Mouse (Mus musculus) hindbrain, embryonic 13.5 days (tissue): ENCODE data around the gene Lcn5. TPM values are rescaled to one million over a fixed set of nuclear protein-coding genes. Genes with fewer than 3 reads are reported as not detected.

ENCODE experiments used
- ATAC-seq: fragments of 200-750 bp; cut with Nextera tagmentation; 2 replicates; pipeline ENCODE4 v1.8.0; 2017; ENCODE audit warnings: moderate TSS enrichment; ENCODE audit not compliant: low FRiP score
- H3K27ac ChIP-seq: fragments of 300-500 bp; sonication (generic); 2 replicates; pipeline ENCODE4 v1.5.1; 2015; ENCODE audit warnings: inconsistent platforms, mild to moderate bottlenecking, moderate library complexity
- H3K27me3 ChIP-seq: fragments of 300-500 bp; sonication (generic); 2 replicates; pipeline ENCODE4 v1.6.1; 2015; ENCODE audit warnings: mild to moderate bottlenecking, inconsistent platforms
- H3K36me3 ChIP-seq: fragments of 300-500 bp; sonication (generic); 2 replicates; pipeline ENCODE4 v1.6.1; 2015; ENCODE audit warnings: mild to moderate bottlenecking, inconsistent platforms
- H3K4me1 ChIP-seq: fragments of 300-500 bp; sonication (generic); replicated peaks from 2 replicates; pipeline ENCODE4 v1.6.1; 2015; ENCODE audit warnings: inconsistent platforms
- H3K4me2 ChIP-seq: fragments of 300-500 bp; sonication (generic); 2 replicates; pipeline ENCODE4 v1.6.1; 2015; ENCODE audit warnings: inconsistent platforms, mild to moderate bottlenecking, moderate library complexity
- H3K4me3 ChIP-seq: fragments of 300-500 bp; sonication (generic); 2 replicates; pipeline ENCODE4 v1.5.1; 2015; ENCODE audit warnings: mild to moderate bottlenecking, inconsistent platforms
- H3K9ac ChIP-seq: fragments of 300-500 bp; sonication (generic); 2 replicates; pipeline ENCODE4 v1.6.1; 2015; ENCODE audit warnings: mild to moderate bottlenecking, inconsistent platforms
- H3K9me3 ChIP-seq: fragments of 300-500 bp; sonication (generic); 2 replicates; pipeline ENCODE4 v1.6.1; 2016; ENCODE audit warnings: inconsistent platforms
- WGBS: fragments of 180-500 bp; shearing (Covaris S2); methylation state at CpG from one replicate; pipeline ENCODE4 v1.1.7; 2015; 5-methylcytosine and 5-hydroxymethylcytosine counted together
- polyA plus RNA-seq: library from polyadenylated mRNA; unstranded; fragments of >200 nt; fragmentation: Nextera tagmentation; extraction: Ambion mirVana; gene quantifications from 2 replicates; pipeline ENCODE4 v1.2.1, GENCODE M21; 2015

Gene Lcn5
- polyA plus RNA-seq, 1 experiment from 2014 or later, result not detected

DNA sequence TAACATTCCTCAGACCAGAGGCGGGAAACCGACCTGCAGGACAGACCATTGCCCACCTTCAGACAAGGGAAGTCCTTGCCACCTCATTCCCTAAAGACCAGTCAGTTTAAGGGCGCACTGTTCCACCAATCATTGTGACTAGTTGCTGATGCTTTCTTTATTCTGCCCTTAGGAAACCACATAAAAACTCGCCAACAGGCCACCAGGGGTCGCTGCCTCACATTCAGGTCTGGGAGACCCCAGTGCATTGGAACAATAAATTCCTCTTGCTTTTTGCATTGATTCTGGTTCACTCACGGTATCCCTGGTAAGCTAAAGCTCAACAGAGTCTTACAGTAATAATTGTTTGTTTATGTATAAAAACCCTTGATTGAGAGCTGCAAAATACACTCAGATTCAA, 17.9 kb upstream of the Lcn5 start:
- Histone ChIP-seq H3K36me3 (no peaks in the 10 kb centered on the region), H3K9ac (no peak overlapping the region), H3K27ac (no peak overlapping the region), H3K4me3 (no peak overlapping the region), H3K27me3 (no peaks in the 10 kb centered on the region), H3K4me1 (no peaks in the 10 kb centered on the region), H3K4me2 (no peak overlapping the region), H3K9me3 (no peaks in the 10 kb centered on the region)
- WGBS, result 24% methylated on average over 6 of the region's 6 CpGs
- ATAC-seq, result no peak

DNA sequence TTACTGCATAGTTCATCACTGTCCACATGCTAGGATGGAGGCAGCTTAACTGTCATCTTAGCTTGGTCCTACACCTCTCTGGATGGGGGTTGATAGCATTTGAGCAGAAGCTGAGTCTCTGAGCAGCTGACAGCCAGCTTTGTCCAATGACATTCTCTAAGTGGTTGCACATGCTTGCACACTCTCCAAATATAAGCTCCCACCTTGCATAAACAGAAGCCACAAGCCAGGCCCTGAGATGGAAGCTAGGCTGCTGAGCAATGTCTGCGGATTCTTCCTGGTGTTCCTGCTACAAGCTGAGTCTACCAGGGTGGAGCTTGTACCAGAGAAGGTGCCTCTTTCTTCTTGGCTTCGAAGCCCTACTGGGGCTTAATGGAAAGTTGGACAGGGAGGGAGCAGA, 4.8 kb upstream of the Lcn5 start, which contains the start of gene Lcn8:
Lcn8 (plus strand) TSS at position 219 of the 400 bp plus-strand sequence.
- no peak for ATAC-seq
- no peaks in the 10 kb centered on the region for H3K9me3 ChIP-seq
- H3K27ac ChIP-seq, result no peak within 1 kb of the TSS
- no peak within 1 kb of the TSS for H3K4me3 ChIP-seq
- H3K9ac ChIP-seq, result no peak within 1 kb of the TSS
- WGBS, result 77% methylated on average over 2 of the region's 2 CpGs
- no peaks in the 10 kb centered on the region for H3K36me3 ChIP-seq
- no peaks in the 10 kb centered on the region for H3K4me1 ChIP-seq
- peaks cover 10% of the 10 kb centered on the region; the same call in 1 of the 2 replicates for H3K27me3 ChIP-seq
- H3K4me2 ChIP-seq, result no peak within 1 kb of the TSS

- Histone ChIP-seq H3K27ac (no peak overlapping the region), H3K4me1 (no peaks in the 10 kb centered on the region), H3K9me3 (no peaks in the 10 kb centered on the region), H3K36me3 (no peaks in the 10 kb centered on the region), H3K9ac (no peak overlapping the region), H3K4me3 (no peak overlapping the region), H3K27me3 (peaks cover 10% of the 10 kb centered on the region; the same call in 1 of the 2 replicates), H3K4me2 (no peak overlapping the region)
- ATAC-seq, result no peak
- 64% methylated on average over 1 of the region's 1 CpGs for WGBS
Measured at GRCm38 (mm10) chr2:25654502-25654901, 3.2 kb upstream of the Lcn5 start.

DNA sequence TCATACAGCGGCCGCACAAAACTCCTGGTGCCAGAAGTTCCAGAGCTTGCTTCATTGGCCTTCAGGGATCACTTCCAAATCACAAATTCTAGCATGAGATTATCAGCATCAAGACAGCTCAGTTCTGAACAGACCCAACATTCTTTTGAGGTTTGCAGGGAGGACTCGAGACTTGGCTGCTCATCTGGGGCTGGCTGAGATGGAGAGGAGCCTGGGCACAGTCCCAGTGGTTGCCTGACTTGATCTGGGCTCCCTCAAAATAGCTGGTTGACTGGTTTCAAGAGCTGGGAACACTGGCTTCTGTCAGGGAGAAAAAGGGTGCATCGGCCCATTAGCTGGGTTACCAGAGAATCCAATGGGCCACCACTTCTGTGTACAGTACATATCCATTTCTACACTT, 1.1 kb upstream of the Lcn5 start:
- Histone ChIP-seq H3K9ac (no peak overlapping the region), H3K9me3 (no peaks in the 10 kb centered on the region), H3K27ac (no peak overlapping the region), H3K4me1 (no peaks in the 10 kb centered on the region), H3K4me3 (no peak overlapping the region), H3K27me3 (peaks cover 7% of the 10 kb centered on the region; the same call in 1 of the 2 replicates), H3K4me2 (no peak overlapping the region), H3K36me3 (no peaks in the 10 kb centered on the region)
- 89% methylated on average over 4 of the region's 4 CpGs for WGBS
- no peak for ATAC-seq

- no peak overlapping the region for H3K4me2 ChIP-seq
- H3K4me1 ChIP-seq, result no peaks in the 10 kb centered on the region
- no peaks in the 10 kb centered on the region for H3K36me3 ChIP-seq
- WGBS, result 91% methylated on average over 4 of the region's 4 CpGs
- peaks cover 7% of the 10 kb centered on the region; the same call in 1 of the 2 replicates for H3K27me3 ChIP-seq
- ATAC-seq, result no peak
- H3K9me3 ChIP-seq, result no peaks in the 10 kb centered on the region
- H3K4me3 ChIP-seq, result no peak overlapping the region
- no peak overlapping the region for H3K9ac ChIP-seq
- no peak overlapping the region for H3K27ac ChIP-seq
Measured at GRCm38 (mm10) chr2:25657246-25657645, 506 bp upstream of the Lcn5 start.

DNA sequence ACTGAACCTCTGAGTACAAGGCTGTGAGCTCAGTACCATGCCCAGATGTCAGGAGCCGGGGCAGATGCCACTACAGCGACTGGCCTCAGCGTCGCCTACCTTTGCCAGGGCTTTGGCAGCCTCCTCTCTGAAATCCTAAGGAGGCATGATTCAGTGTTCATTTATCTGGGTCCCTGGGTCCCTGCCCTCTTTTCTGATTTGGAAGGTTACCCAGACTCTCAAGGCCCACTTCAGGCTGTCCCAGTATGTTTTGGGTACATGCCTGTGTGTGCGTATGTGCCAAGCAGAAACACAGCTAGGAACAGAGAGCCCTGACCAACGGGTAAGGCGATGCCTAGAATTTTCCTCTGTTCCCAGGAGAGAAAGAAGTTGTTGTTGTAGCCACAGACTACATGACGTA, 2.5 kb downstream of the Lcn5 start:
- no peak overlapping the region for H3K27ac ChIP-seq
- no peak overlapping the region for H3K4me2 ChIP-seq
- peaks cover 2% of the 10 kb centered on the region; the same call in 1 of the 2 replicates for H3K27me3 ChIP-seq
- no peaks in the 10 kb centered on the region for H3K4me1 ChIP-seq
- 90% methylated on average over 8 of the region's 8 CpGs for WGBS
- H3K4me3 ChIP-seq, result no peak overlapping the region
- no peaks in the 10 kb centered on the region for H3K9me3 ChIP-seq
- no peak for ATAC-seq
- no peak overlapping the region for H3K9ac ChIP-seq
- H3K36me3 ChIP-seq, result no peaks in the 10 kb centered on the region

DNA sequence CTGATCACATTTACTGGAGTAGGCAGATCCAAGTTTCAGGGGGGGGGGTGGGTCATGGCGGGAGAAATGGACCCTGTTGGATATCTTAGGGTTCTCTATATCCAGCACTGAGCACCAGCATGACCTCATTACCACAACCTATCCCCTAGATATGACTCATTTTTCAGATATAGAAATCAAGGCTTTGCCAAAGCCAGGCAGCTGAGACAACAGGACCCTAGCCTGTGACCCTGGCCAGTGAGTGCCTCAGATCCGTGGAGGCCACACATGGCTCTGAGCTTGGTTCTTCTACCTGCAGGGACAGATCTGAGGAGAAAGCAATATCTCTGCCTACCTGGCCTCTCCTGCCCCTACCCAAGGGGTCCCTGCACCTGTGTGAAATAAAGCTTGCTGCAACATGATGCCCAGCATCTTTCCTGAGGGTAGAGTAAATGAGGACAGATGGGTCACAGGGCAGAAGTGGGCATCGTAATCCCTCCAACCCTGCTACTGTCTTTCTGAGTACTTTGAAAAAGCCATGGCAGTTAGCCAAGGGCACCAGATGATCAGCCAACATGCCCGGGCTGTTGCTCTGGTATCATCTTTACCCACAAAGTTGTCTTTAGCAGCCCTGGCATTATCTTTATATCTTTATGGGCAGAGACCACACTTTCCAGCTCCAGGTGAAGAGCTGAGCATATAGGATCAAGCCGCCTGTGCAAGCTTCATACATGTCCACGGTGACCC, 3.7 kb downstream of the Lcn5 start:
- WGBS, result 91% methylated on average over 6 of the region's 6 CpGs
- ATAC-seq, result no peak
- H3K27me3 ChIP-seq, result no peaks in the 10 kb centered on the region
- no peaks in the 10 kb centered on the region for H3K36me3 ChIP-seq
- H3K9me3 ChIP-seq, result no peaks in the 10 kb centered on the region
- H3K27ac ChIP-seq, result no peak overlapping the region
- H3K4me1 ChIP-seq, result no peaks in the 10 kb centered on the region
- no peak overlapping the region for H3K4me3 ChIP-seq
- no peak overlapping the region for H3K4me2 ChIP-seq
- H3K9ac ChIP-seq, result no peak overlapping the region

DNA sequence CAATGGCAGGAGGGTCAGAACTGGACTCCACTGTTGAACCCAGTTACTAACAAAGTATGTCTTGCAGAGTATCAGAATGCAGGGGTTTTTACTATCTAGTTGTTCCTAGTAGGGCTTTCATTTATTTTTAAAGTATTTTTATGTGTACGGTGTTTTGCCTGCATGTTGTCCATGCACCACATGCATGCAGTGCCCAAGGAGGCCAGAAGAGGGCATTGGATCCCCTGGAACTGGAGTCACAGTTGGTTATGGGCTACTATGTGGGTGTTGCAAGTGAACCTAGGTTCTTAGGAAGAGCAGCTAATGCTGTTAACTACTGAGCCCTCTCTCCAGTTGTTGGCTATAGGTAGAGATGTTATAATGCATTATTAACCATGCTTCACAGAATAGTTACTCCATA, 5.8 kb downstream of the Lcn5 start:
- no peaks in the 10 kb centered on the region for H3K9me3 ChIP-seq
- no peak overlapping the region for H3K9ac ChIP-seq
- no peak overlapping the region for H3K4me2 ChIP-seq
- H3K4me1 ChIP-seq, result no peaks in the 10 kb centered on the region
- no peaks in the 10 kb centered on the region for H3K36me3 ChIP-seq
- no peak overlapping the region for H3K27ac ChIP-seq
- WGBS, result 73% methylated on average over 1 of the region's 1 CpGs
- ATAC-seq, result no peak
- H3K4me3 ChIP-seq, result no peak overlapping the region
- H3K27me3 ChIP-seq, result no peaks in the 10 kb centered on the region

- no peak for ATAC-seq
- no peaks in the 10 kb centered on the region for H3K4me1 ChIP-seq
- H3K27ac ChIP-seq, result no peak overlapping the region
- H3K36me3 ChIP-seq, result no peaks in the 10 kb centered on the region
- H3K4me2 ChIP-seq, result no peak overlapping the region
- no peak overlapping the region for H3K9ac ChIP-seq
- H3K27me3 ChIP-seq, result no peaks in the 10 kb centered on the region
- 80% methylated on average over 5 of the region's 5 CpGs for WGBS
- no peaks in the 10 kb centered on the region for H3K9me3 ChIP-seq
- H3K4me3 ChIP-seq, result no peak overlapping the region
Measured at GRCm38 (mm10) chr2:25664125-25664524, 6.4 kb downstream of the Lcn5 start.

DNA sequence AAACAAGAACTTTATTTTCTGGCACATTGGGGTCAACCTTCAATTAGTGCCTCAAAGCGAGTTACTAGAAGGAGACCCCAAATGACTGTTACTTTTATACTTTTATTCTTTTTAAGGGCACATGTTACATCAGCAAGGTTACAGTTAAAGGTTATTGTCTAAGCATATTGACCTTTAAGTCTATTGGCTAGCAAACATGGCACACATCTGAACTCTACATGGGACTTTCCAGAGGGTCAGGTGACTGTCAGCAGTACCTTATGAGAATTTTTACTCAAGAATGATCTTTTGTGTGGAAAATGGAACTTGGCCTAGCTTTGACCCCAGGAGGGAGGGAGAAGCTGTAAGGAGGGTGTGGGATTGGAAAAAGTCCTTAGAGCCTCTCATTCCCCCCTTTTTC, 8.8 kb downstream of the Lcn5 start:
- Histone ChIP-seq H3K9me3 (no peaks in the 10 kb centered on the region), H3K4me1 (no peaks in the 10 kb centered on the region), H3K9ac (no peak overlapping the region), H3K27me3 (no peaks in the 10 kb centered on the region), H3K27ac (no peak overlapping the region), H3K36me3 (no peaks in the 10 kb centered on the region), H3K4me3 (no peak overlapping the region), H3K4me2 (no peak overlapping the region)
- WGBS, result 74% methylated on average over 1 of the region's 1 CpGs
- ATAC-seq, result no peak

DNA sequence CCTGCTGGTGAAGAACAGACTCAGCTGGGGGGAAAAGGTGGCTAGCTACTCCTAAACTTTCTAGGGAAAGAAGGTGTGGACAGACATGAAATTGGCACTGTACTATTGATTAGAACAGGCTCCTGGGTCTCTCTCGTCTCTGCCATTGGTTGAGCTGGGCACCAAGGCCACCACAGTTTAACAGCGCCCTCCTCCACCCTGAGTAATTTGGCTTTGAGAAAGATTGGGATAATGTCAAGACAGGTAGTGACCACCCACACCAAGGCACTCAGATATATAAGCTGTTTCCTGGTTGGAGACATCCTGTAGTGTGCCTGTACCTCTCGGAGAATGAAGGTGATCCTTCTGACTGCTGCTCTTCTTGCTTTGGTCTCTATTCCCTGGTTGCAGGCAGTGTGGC, 18.7 kb downstream of the Lcn5 start, which contains the start of gene Lcn6:
Lcn6 (plus strand) TSS at position 301 of the 400 bp plus-strand sequence.
- no peak within 1 kb of the TSS for H3K27ac ChIP-seq
- no peak within 1 kb of the TSS for H3K9ac ChIP-seq
- no peaks in the 10 kb centered on the region for H3K4me1 ChIP-seq
- 96% methylated on average over 3 of the region's 3 CpGs for WGBS
- ATAC-seq, result no peak
- H3K4me3 ChIP-seq, result no peak within 1 kb of the TSS
- no peaks in the 10 kb centered on the region for H3K9me3 ChIP-seq
- no peaks in the 10 kb centered on the region for H3K27me3 ChIP-seq
- H3K4me2 ChIP-seq, result no peak within 1 kb of the TSS
- no peaks in the 10 kb centered on the region for H3K36me3 ChIP-seq

DNA sequence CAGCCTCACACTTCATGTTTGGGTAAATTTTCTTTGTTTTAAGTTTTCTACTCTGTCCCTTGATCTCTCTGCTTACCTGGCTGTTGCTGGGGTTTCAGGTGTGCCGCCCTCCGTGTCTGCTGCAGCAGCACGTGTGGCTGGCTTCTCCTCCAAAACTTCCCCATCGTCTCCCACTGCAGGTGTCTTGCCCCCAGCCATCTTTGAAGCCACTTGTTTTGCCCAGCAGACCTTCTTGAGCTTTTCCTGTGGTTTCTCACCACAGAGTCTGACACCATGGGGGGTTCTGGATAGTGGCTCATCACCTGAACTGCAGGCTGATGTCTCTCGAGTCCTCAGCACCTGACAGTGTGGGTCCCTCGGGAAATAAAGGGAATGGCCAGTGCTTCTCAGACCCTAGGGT, 21.8 kb downstream of the Lcn5 start:
- Histone ChIP-seq H3K4me3 (no peak overlapping the region), H3K4me2 (no peak overlapping the region), H3K27me3 (0 out of 2 replicates have a peak, but pooled peaks cover under 1% of the 10 kb centered on the region), H3K9me3 (no peaks in the 10 kb centered on the region), H3K27ac (no peak overlapping the region), H3K4me1 (no peaks in the 10 kb centered on the region), H3K36me3 (no peaks in the 10 kb centered on the region), H3K9ac (no peak overlapping the region)
- WGBS, result 88% methylated on average over 6 of the region's 6 CpGs
- ATAC-seq, result no peak

DNA sequence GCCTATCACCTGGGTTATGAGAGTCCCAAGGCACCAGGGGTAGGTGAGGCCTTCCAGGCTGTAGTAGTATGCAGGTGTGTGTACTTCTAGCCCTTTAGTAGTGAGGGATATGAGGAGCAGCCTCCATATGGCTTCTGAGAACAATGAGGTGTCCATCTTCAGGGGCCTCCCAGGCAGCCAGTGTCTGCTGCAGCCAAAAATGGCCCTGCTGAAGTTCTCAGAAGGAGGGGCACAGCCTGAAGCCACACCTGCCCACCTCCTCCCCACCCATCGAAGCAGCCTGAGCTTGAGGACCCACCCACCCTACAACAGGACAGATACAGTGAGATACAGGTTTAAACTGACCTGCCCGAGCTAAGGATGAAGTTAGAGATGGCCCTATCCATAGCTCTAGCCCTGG, 24.7 kb downstream of the Lcn5 start, which contains the start of gene Lcn10:
Lcn10 (plus strand) TSS at position 301 of the 400 bp plus-strand sequence.
- Histone ChIP-seq H3K4me1 (no peaks in the 10 kb centered on the region), H3K9me3 (no peaks in the 10 kb centered on the region), H3K36me3 (no peaks in the 10 kb centered on the region), H3K27ac (no peak within 1 kb of the TSS), H3K4me2 (no peak within 1 kb of the TSS), H3K9ac (no peak within 1 kb of the TSS), H3K27me3 (0 out of 2 replicates have a peak, but pooled peaks cover 2% of the 10 kb centered on the region), H3K4me3 (no peak within 1 kb of the TSS)
- 76% methylated on average over 2 of the region's 2 CpGs for WGBS
- ATAC-seq, result no peak
